In genomic region chr10:105714844-105715243, GRCm38 (mm10) we compare ENCODE assay signal across 8 mouse cellular contexts.
DNase-seq lines count a peak whose midpoint lies in the region; ATAC-seq and TF ChIP-seq lines count a peak whose summit lies in the region.

No protein-coding gene starts in this region.

- TF ChIP-seq EP300 in CH12.LX (IDR thresholded peaks at IDR 0.05; ENCODE audit: low read length), result no peak

- no peak overlapping the region for H3K9ac ChIP-seq in kidney, embryonic 16.5 days (replicated peaks; ENCODE audit: low read length)
- H3K9ac ChIP-seq in CH12.LX (ENCODE audit: insufficient read depth, low read depth), result no peak overlapping the region
- H3K9ac ChIP-seq in embryonic facial prominence, embryonic 11.5 days (replicated peaks; ENCODE audit: low read length), result no peak overlapping the region

- H3K27me3 ChIP-seq in kidney, adult 2 months (replicated peaks; ENCODE audit: control insufficient read depth, insufficient read depth, low read length), result no peaks in the 10 kb centered on the region; the same call in 1 of the 2 replicates
- H3K27me3 ChIP-seq in kidney, embryonic 16.5 days (ENCODE audit: insufficient read depth, low read length), result no peaks in the 10 kb centered on the region
- H3K27me3 ChIP-seq in CH12.LX (replicated peaks), result no peaks in the 10 kb centered on the region
- no peaks in the 10 kb centered on the region for H3K27me3 ChIP-seq in embryonic facial prominence, embryonic 11.5 days (ENCODE audit: control insufficient read depth, insufficient read depth, low read length)

- no peaks in the 10 kb centered on the region for H3K4me1 ChIP-seq in kidney, adult 2 months (ENCODE audit: control insufficient read depth, insufficient read depth, low read length)
- H3K4me1 ChIP-seq in kidney, embryonic 16.5 days (ENCODE audit: insufficient read depth, low read length), result no peaks in the 10 kb centered on the region
- no peaks in the 10 kb centered on the region for H3K4me1 ChIP-seq in CH12.LX (ENCODE audit: control insufficient read depth in 1 of 2, insufficient read depth in 2 of 2)
- no peaks in the 10 kb centered on the region for H3K4me1 ChIP-seq in embryonic facial prominence, embryonic 11.5 days (ENCODE audit: control insufficient read depth, insufficient read depth, low read length)

- dilution Hi-C loops in CH12.LX (cut with MboI; ENCODE audit: extremely low pct_ligation_motif_present, extremely low pct_unique_long_range_greater_than_20kb, low sequenced_read_pairs), result no loop called here

- no peak for TF ChIP-seq POLR2A in kidney, adult 2 months (IDR thresholded peaks at IDR 0.05; ENCODE audit: low read depth, low read length)
- no peak for TF ChIP-seq POLR2A in CH12.LX (IDR thresholded peaks at IDR 0.05; ENCODE audit: low read depth, low read length)

- 0 out of 2 replicates have a peak, but pooled peaks have one; percentile 12 for TF ChIP-seq CTCF in kidney, adult 2 months (conservative IDR thresholded peaks at IDR 0.05; ENCODE audit: insufficient read depth, insufficient read length, low read depth, low read length)
- TF ChIP-seq CTCF in CH12.LX (conservative IDR thresholded peaks at IDR 0.05 in 1 of 2, IDR thresholded peaks at IDR 0.05 in 1 of 2; ENCODE audit: low read depth in 2 of 2, low read length in 2 of 2), result peak; percentile 27 to 54; a peak in 3 of 4 replicates

- H3K4me2 ChIP-seq in kidney, embryonic 16.5 days (replicated peaks; ENCODE audit: low read depth, low read length), result no peak overlapping the region
- no peak overlapping the region for H3K4me2 ChIP-seq in CH12.LX (ENCODE audit: insufficient read depth, low read depth, poor library complexity, severe bottlenecking)
- no peak overlapping the region for H3K4me2 ChIP-seq in embryonic facial prominence, embryonic 11.5 days (ENCODE audit: low read depth, low read length)

- peak; percentile 51 for TF ChIP-seq RAD21 in CH12.LX (IDR thresholded peaks at IDR 0.05; ENCODE audit: low read depth, low read length)

- in situ Hi-C loops in CH12.LX (cut with MboI; ENCODE audit: low pct_ligation_motif_present, low pct_unique_long_range_greater_than_20kb, low sequenced_read_pairs), result no loop called here

- no peaks in the 10 kb centered on the region for H3K9me3 ChIP-seq in kidney, embryonic 16.5 days (ENCODE audit: low read length)
- H3K9me3 ChIP-seq in CH12.LX (replicated peaks; ENCODE audit: low read length), result peaks cover 16% of the 10 kb centered on the region
- no peaks in the 10 kb centered on the region for H3K9me3 ChIP-seq in embryonic facial prominence, embryonic 11.5 days (replicated peaks; ENCODE audit: control insufficient read depth, low read length)

- ATAC-seq in kidney, embryonic 16.5 days (ENCODE audit: low FRiP score, low TSS enrichment), result no peak
- ATAC-seq in embryonic facial prominence, embryonic 11.5 days (replicated peaks; ENCODE audit: insufficient number of reproducible peaks, low FRiP score, low TSS enrichment, low read depth), result no peak
- ATAC-seq in megakaryocyte progenitor cell, adult 5-6 weeks (replicated peaks; ENCODE audit: poor library complexity), result peak; percentile 90

- 8% methylated on average over 6 of the region's 6 CpGs for WGBS in kidney, adult 2 months
- 11% methylated on average over 6 of the region's 6 CpGs for WGBS in kidney, embryonic 16.5 days
- WGBS in embryonic facial prominence, embryonic 11.5 days, result 15% methylated on average over 6 of the region's 6 CpGs

- H3K36me3 ChIP-seq in kidney, adult 2 months (ENCODE audit: control insufficient read depth, insufficient read depth, low read length), result no peaks in the 10 kb centered on the region
- no peaks in the 10 kb centered on the region for H3K36me3 ChIP-seq in kidney, embryonic 16.5 days (ENCODE audit: insufficient read depth, low read length)
- no peaks in the 10 kb centered on the region for H3K36me3 ChIP-seq in CH12.LX (replicated peaks in 1 of 2; ENCODE audit: control insufficient read depth in 1 of 2, insufficient read depth in 1 of 2, low read length in 1 of 2)
- H3K36me3 ChIP-seq in embryonic facial prominence, embryonic 11.5 days (replicated peaks; ENCODE audit: control insufficient read depth, insufficient read depth, low read depth, low read length), result no peaks in the 10 kb centered on the region

- no peak overlapping the region for H3K27ac ChIP-seq in kidney, adult 2 months (ENCODE audit: insufficient read depth, low read depth, low read length)
- no peak overlapping the region for H3K27ac ChIP-seq in kidney, embryonic 16.5 days (ENCODE audit: low read length)
- H3K27ac ChIP-seq in CH12.LX (ENCODE audit: insufficient read depth, low read depth), result no peak overlapping the region
- no peak overlapping the region for H3K27ac ChIP-seq in embryonic facial prominence, embryonic 11.5 days (replicated peaks; ENCODE audit: low read depth, low read length)

- H3K4me3 ChIP-seq in kidney, adult 2 months (ENCODE audit: insufficient read depth, low read depth, low read length), result no peak overlapping the region
- H3K4me3 ChIP-seq in kidney, embryonic 16.5 days (ENCODE audit: low read length), result no peak overlapping the region
- no peak overlapping the region for H3K4me3 ChIP-seq in CH12.LX (replicated peaks in 1 of 3; ENCODE audit: low read depth in 2 of 3, low read length in 2 of 3, poor library complexity in 1 of 3)
- no peak overlapping the region for H3K4me3 ChIP-seq in embryonic facial prominence, embryonic 11.5 days (ENCODE audit: low read depth, low read length)

- DNase-seq in kidney, adult 2 months, result peak; percentile 11
- peak; percentile 25 for DNase-seq in CH12.LX (ENCODE audit: extremely low read depth)
- peak; percentile 47 for DNase-seq in Muller cell, postnatal 12 days (ENCODE audit: inconsistent ontology term)
- peak; percentile 86 for DNase-seq in embryonic facial prominence, embryonic 11.5 days (ENCODE audit: low spot score)
- DNase-seq in B cell, adult 2 months, result no peak
- DNase-seq in ovary, adult 18-20 months (ENCODE audit: low spot score), result no peak

- H3K79me2 ChIP-seq in CH12.LX (replicated peaks; ENCODE audit: control insufficient read depth, extremely low read depth, insufficient read depth, poor library complexity, severe bottlenecking), result no peaks in the 10 kb centered on the region

TF ChIP-seq in CH12.LX, 34 proteins besides CTCF, POLR2A, EP300 and RAD21:
- peak; percentile 94 for TF ChIP-seq MAFK (IDR thresholded peaks at IDR 0.05; ENCODE audit: insufficient replicate concordance, low read length)
- TF ChIP-seq GABPA (IDR thresholded peaks at IDR 0.05; ENCODE audit: insufficient replicate concordance, low read depth, low read length), result no peak

Comparison
In these comparisons a context has a peak if more than half of its experiments do, and no peak if none do; other contexts are left out.
1. DNase-seq: peak in kidney, adult 2 months (single experiment), CH12.LX (single experiment), Muller cell, postnatal 12 days (single experiment) and embryonic facial prominence, embryonic 11.5 days (single experiment); none in B cell, adult 2 months (0 of 2) and ovary, adult 18-20 months (single experiment).